ENCODE assay signal across 20 mouse cellular contexts in genomic region chr5:134142381-134142780, GRCm38 (mm10). TPM values are rescaled to one million over a fixed set of nuclear protein-coding genes. Genes with fewer than 3 reads are reported as not detected.
DNase-seq lines count a peak whose midpoint lies in the region; ATAC-seq lines count a peak whose summit lies in the region.
"Had no signal": no experiment of that assay in that cellular context is flagged by ENCODE, and none has a peak within 500 bp of the region (broad histone marks: within the 10 kb centered on the region; RNA-seq: fewer than 3 reads in every experiment).

No protein-coding gene starts in this region.

- H3K9ac ChIP-seq in liver, embryonic 12.5 days, result no peak overlapping the region
- H3K9ac ChIP-seq: forebrain, embryonic 15.5 days; hindbrain, embryonic 12.5 days had no signal

- DNase-seq in liver (no peak), MEL-GATA-1-ER (ENCODE audit: extremely low read depth, low read depth) (peak; percentile 18)
- peak; percentile 41 for DNase-seq in testis, postnatal 14 days (ENCODE audit: low spot score)
- no peak for DNase-seq in frontal cortex, postnatal 10 days (ENCODE audit: low spot score in 2 of 2)
- DNase-seq: adrenal gland, adult 2 months; adrenal gland, postnatal 25 days; cerebellum, adult 18-20 months; cerebellum, postnatal 10 days; gastrocnemius, postnatal 10 days had no signal

- ATAC-seq in erythroblast, adult 5-6 weeks (replicated peaks; ENCODE audit: low FRiP score, poor library complexity, severe bottlenecking), result no peak
- no peak for ATAC-seq in liver, embryonic 12.5 days
- no peak for ATAC-seq in megakaryocyte, adult 5-6 weeks (ENCODE audit: poor library complexity, severe bottlenecking)
- ATAC-seq: forebrain, embryonic 15.5 days; hindbrain, embryonic 16.5 days; inflammation-experienced regulatory T-cells, adult 6 months had no signal

- no peaks in the 10 kb centered on the region for H3K27me3 ChIP-seq in erythroblast, embryonic 14.5 days (ENCODE audit: control insufficient read depth)
- H3K27me3 ChIP-seq in liver, embryonic 12.5 days (replicated peaks), result no peaks in the 10 kb centered on the region
- H3K27me3 ChIP-seq: forebrain, embryonic 15.5 days; hindbrain, embryonic 12.5 days had no signal

- 35% methylated on average over 11 of the region's 11 CpGs for WGBS in liver, embryonic 12.5 days (ENCODE audit: insufficient replicate concordance)

- H3K36me3 ChIP-seq in erythroblast, embryonic 14.5 days (ENCODE audit: control insufficient read depth), result peaks cover 2% of the 10 kb centered on the region
- H3K36me3 ChIP-seq in liver, embryonic 12.5 days, result peaks cover 5% of the 10 kb centered on the region

- no peak overlapping the region for H3K27ac ChIP-seq in liver, embryonic 12.5 days
- H3K27ac ChIP-seq: embryonic facial prominence, embryonic 10.5 days; forebrain, embryonic 15.5 days; heart, adult 2 months; hindbrain, embryonic 12.5 days had no signal

- H3K4me1 ChIP-seq in erythroblast, embryonic 14.5 days (ENCODE audit: control insufficient read depth), result peaks cover 4% of the 10 kb centered on the region; the same call in 1 of the 2 replicates
- no peaks in the 10 kb centered on the region for H3K4me1 ChIP-seq in liver, embryonic 12.5 days
- H3K4me1 ChIP-seq: forebrain, embryonic 15.5 days; hindbrain, embryonic 12.5 days had no signal

- peak overlapping the region; percentile 19 for H3K4me3 ChIP-seq in erythroblast, embryonic 14.5 days (replicated peaks)
- no peak overlapping the region for H3K4me3 ChIP-seq in liver, embryonic 12.5 days
- H3K4me3 ChIP-seq: embryonic facial prominence, embryonic 10.5 days; forebrain, embryonic 15.5 days; heart, adult 2 months; hindbrain, embryonic 12.5 days had no signal

- H3K9me3 ChIP-seq in erythroblast, embryonic 14.5 days (ENCODE audit: control insufficient read depth, low read length), result peaks cover 7% of the 10 kb centered on the region
- no peaks in the 10 kb centered on the region for H3K9me3 ChIP-seq in liver, embryonic 12.5 days (replicated peaks)
- H3K9me3 ChIP-seq: forebrain, embryonic 15.5 days had no signal

- peak overlapping the region; percentile 27; the same call in 1 of the 2 replicates for H3K4me2 ChIP-seq in liver, embryonic 12.5 days
- H3K4me2 ChIP-seq: forebrain, embryonic 15.5 days; heart, embryonic 11.5 days; hindbrain, embryonic 12.5 days had no signal

RNA-seq across cellular contexts. Expression of gene Rcc1l, which starts 34.2 kb away (rescaled TPM):
- 0.21 and 0.41 TPM in 2 replicates for polyA plus RNA-seq in erythroblast, embryonic 14.5 days (2012)
- total RNA-seq in erythroblast, adult 5-6 weeks (2015; ENCODE audit: low replicate concordance), result 0.96 TPM in 1 of 2 replicates, not detected in the other
- total RNA-seq in erythroblast, adult 5-6 weeks (2017; ENCODE audit: low replicate concordance), result 0.84 and 1.3 TPM in 2 replicates
- 28.6 and 33.5 TPM in 2 replicates for polyA plus RNA-seq in liver, embryonic 12.5 days (2016; fragmentation: Nextera tagmentation; extraction: Ambion mirVana)
- 2.9 and 3.4 TPM in 2 replicates for total RNA-seq in megakaryocyte, adult 5-6 weeks (2015)
- 1.8 and 2.1 TPM in 2 replicates for total RNA-seq in megakaryocyte, adult 5-6 weeks (2017)

RNA-seq across cellular contexts. Expression of gene Gtf2ird2, which starts 41.4 kb away (rescaled TPM):
- 0.37 and 0.41 TPM in 2 replicates for polyA plus RNA-seq in erythroblast, embryonic 14.5 days (2012)
- 2.5 TPM in 1 of 2 replicates, not detected in the other for total RNA-seq in erythroblast, adult 5-6 weeks (2015; ENCODE audit: low replicate concordance)
- 1.2 and 1.7 TPM in 2 replicates for total RNA-seq in erythroblast, adult 5-6 weeks (2017; ENCODE audit: low replicate concordance)
- polyA plus RNA-seq in liver, embryonic 12.5 days (2016; fragmentation: Nextera tagmentation; extraction: Ambion mirVana), result 2.4 and 3.2 TPM in 2 replicates
- 2.7 and 4.4 TPM in 2 replicates for total RNA-seq in megakaryocyte, adult 5-6 weeks (2015)
- 2.5 and 3.2 TPM in 2 replicates for total RNA-seq in megakaryocyte, adult 5-6 weeks (2017)

RNA-seq across cellular contexts. Expression of gene Castor2, which starts 42.9 kb away (rescaled TPM):
- polyA plus RNA-seq in erythroblast, embryonic 14.5 days (2012), result 0.01 TPM in 1 of 2 replicates, not detected in the other
- total RNA-seq in erythroblast, adult 5-6 weeks (2015; ENCODE audit: low replicate concordance), result 1.3 TPM in 1 of 2 replicates, not detected in the other
- total RNA-seq in erythroblast, adult 5-6 weeks (2017; ENCODE audit: low replicate concordance), result 0.09 and 0.28 TPM in 2 replicates
- 1.1 and 1.2 TPM in 2 replicates for polyA plus RNA-seq in liver, embryonic 12.5 days (2016; fragmentation: Nextera tagmentation; extraction: Ambion mirVana)
- 5.7 and 7.2 TPM in 2 replicates for total RNA-seq in megakaryocyte, adult 5-6 weeks (2015)
- 2.1 TPM in 2 replicates for total RNA-seq in megakaryocyte, adult 5-6 weeks (2017)

Comparison
In these comparisons a context has a peak if more than half of its experiments do, and no peak if none do; other contexts are left out.
1. DNase-seq: peak in MEL-GATA-1-ER (single experiment) and testis, postnatal 14 days (single experiment); none in liver (single experiment) and frontal cortex, postnatal 10 days (0 of 2).